Mouse (Mus musculus): Measurements from ENCODE around the gene Ifngr2. TPM values are rescaled to one million over a fixed set of nuclear protein-coding genes. Genes with fewer than 3 reads are reported as not detected.
"Not testable (repeated sequence)": the region's sequence is repeated elsewhere in the genome, so short reads cannot be mapped to it uniquely, and the experiment has no call there.

The Ifngr2 gene
- total RNA-seq (2021), result 10 to 100 TPM; 50.9 to 53.1 TPM
- long read RNA-seq, transcript Ifngr2-201 (7 exons, 3,708 nt), result major isoform, 144 of 159 reads
- long read RNA-seq, partial matches to known transcripts, result 4 of 159 reads
- long read RNA-seq, other reads (novel, unspliced or antisense), result 11 of 159 reads

DNA sequence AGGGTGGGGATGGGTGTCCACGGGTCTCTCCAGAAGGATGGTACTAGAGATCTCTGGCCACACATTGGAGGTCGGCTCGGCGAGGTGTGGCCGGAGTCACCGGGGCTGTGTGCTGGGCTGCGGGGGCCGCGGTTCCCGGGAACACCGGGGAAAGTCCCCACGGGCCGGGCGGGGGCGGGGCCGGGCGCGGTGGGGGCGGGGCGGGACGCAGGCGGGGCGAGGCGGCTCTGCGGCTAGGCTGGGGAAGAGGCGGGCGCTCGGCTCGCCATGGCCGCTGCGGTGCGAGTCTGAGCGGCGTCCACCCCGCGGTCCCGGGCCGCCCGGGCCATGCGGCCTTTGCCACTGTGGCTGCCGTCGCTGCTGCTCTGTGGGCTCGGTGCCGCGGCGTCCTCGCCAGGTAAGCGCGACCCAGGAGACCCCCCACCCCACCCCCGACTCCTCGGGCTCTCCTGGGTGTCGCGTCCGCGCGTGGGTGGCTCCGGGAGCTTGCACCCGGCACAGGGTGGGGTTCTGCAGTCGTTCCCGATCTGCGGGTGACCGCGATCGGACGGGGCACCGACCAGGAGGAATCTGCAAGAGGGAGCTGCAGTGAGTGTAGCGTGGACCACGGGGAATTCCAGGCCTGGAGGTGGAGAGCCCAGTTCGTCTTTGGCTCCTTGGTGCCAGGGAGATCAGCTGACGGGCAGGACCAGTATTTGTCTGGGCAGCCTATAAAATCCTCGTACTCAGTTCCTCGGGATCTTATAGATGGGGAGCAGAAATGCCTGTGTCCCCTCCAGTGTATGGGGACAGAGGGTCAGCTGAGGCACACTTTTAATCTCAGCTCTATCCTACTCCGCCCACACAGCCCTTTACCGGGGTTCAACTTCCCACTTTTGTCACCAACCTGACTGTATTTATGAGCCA is at the start of gene Ifngr2:
Ifngr2 (plus strand) TSS at position 237 of the 906 bp plus-strand sequence.
- peak in 1 of 2 experiments; percentile 48 for DNase-seq (ENCODE audit: low spot score in 2 of 2)

DNA sequence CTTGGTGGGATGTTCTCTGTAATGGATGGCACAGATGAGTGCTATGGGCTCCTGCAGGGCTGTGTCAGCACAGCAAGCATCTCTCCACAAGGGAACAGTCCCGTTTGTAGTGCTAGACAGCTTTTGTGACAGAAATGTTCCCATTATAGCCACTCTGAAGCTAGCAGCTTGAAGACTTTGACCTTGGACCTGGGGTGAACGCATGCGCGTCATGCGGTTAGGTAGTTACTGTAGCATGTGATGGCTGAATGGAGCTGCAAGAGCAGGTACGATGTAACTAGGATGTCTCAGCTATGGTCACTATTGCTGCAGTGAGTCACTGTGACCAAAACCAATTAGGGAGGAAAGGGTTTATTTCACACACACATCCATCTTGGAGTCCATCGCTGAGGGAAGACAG is 48.8 kb upstream of the Ifngr2 start:
- no peak for DNase-seq (ENCODE audit: low spot score in 2 of 2)

DNA sequence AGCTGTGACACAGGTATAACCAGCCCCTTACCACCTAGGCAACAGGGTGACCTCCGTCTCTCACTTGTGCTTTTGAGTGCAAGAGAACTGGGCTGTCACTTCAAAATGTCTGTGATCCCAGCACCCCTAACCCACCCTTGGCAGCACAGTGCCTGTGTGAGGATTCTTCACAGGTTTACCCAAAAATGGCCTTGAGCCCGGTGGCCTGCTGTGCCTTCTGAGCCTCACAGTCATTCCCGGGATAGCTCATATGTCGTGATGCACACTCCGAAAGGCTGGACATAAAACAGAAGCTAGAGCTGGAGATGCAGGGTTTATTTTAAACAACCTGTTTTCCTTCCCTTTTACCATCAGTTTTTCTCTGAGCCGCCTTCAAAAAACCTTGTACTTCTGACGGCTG is 42.2 kb upstream of the Ifngr2 start:
- DNase-seq (ENCODE audit: low spot score in 2 of 2), result no peak

DNA sequence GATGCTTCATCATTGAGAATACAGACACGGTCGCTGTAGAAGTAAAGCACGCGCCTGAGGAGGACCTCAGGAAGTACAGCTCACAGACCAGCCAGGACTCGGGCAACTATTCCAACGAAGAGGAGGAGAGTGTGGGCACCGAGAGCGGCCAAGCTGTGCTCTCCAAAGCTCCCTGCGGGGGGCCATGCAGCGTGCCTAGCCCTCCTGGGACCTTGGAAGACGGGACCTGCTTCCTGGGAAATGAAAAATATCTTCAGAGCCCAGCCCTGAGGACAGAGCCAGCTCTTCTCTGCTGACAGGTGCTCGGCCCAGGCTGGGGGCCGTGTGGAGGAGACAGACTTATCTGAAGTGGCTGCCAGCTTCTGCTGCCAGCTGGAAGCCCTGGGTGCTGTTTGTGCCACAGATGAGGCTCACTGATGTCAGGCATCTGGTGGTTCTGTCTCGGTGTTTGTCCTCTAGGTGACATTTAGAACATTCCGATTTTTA is 41.7 kb upstream of the Ifngr2 start:
- peak; percentile 20 to 57 for DNase-seq (ENCODE audit: low spot score in 2 of 2)

DNA sequence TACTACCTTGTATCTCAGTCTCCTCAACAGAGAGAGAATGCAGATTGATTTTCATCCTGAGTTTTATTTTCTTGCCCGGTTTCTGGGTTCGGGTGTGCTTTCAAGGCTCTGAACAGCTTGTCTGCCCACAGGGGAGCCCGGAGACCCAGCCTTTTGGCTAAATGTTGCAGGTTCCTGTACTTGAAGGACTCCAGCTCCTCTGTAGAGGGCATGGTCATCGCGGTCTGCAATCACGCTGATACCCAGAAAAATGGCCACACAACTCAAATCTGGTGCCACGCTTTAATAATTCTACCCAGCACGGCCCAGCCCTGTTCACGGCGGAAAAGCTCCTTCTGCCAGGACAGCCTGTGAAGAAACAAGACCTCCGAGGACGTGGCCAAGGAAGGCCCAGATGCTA is 40.5 kb upstream of the Ifngr2 start:
- no peak for DNase-seq (ENCODE audit: low spot score in 2 of 2)

DNA sequence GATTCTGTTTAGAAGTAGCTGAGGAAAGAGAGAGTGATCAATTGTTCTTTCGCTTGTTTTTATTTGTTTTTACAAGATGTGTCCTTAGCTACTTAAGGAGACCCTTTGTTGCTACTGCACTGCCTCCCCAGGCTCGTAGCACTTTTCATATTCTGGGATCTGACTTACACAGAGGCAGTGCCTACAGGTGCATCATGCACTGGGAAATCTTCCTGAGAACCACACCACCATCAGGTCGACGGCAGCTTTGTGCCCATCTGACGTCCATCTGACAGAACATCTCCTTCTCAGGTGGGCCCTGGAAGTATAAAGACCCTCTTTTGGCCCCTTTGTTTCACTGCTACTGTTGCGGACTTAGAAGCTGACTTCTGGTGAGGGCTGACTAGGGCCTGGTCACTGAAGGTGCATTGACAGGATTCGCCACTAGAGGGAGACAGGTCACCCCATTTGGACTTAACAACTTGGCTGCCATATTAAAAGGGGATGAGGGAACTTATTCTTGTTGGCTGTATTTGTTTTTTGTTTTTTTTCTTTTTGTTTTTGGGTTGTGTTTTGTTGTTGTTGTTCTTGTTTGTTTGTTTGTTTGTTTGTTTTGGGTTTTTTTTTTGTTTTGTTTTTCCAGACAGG is 34.6 kb upstream of the Ifngr2 start:
- peak; percentile 65 to 93 for DNase-seq (ENCODE audit: low spot score in 2 of 2)

DNA sequence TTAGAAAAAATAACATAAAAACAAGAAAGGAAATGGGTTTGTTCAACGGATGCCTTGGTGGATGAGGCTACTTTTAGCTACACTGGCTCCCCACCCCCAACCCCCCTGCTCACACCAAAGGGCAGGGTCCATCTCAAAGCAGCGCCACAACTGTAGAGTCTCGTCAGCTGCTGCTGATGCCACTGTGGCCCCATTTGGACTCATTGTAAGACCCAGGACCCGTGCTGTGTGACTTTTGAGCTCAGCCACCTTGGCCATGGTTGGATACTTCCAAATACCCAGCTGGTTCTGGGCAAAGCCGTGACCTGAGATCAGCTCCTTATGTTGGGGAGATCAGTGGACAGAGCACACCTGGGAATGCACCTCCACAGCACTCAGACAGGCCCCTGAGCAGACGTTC is 33.8 kb upstream of the Ifngr2 start:
- no peak for DNase-seq (ENCODE audit: low spot score in 2 of 2)

DNA sequence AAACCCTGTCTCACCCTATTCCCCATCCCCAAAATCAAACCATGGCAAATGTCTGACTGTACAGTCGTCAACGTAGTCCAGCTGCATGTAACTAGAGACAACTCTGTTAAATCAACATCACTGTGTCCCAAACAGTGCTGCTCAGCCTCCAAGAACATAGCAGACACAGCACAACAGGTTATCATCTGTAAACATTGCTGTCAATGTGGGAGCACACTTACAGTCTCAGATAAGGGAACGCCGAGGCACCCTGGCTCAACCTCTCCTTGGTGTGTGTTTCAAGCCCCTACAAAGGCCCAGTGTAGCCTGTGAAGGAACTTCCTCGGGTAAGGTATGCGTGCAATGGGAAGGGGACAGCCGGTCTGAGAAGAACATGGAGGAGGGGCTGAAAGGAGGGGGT is 29.9 kb upstream of the Ifngr2 start:
- DNase-seq (ENCODE audit: low spot score in 2 of 2), result no peak

DNA sequence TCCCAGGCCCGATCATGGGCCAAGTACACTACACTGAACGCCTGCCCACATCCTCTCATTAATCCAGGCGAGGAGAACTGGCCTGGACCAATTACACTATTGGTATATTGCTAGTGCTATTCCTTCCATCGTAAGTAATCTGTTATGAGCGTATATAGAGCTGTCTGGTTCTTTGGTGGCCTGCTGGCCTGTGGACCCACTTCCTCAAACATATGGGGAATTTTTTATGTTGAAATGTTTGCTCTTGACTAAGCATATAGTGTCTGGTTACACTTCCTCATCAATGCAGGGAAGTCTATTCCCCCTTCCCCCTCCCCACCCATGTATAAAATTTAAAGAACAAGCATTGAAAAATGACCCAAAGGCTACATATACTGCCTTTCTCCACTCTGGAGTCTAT is 24.8 kb upstream of the Ifngr2 start:
- no peak for DNase-seq (ENCODE audit: low spot score in 2 of 2)

DNA sequence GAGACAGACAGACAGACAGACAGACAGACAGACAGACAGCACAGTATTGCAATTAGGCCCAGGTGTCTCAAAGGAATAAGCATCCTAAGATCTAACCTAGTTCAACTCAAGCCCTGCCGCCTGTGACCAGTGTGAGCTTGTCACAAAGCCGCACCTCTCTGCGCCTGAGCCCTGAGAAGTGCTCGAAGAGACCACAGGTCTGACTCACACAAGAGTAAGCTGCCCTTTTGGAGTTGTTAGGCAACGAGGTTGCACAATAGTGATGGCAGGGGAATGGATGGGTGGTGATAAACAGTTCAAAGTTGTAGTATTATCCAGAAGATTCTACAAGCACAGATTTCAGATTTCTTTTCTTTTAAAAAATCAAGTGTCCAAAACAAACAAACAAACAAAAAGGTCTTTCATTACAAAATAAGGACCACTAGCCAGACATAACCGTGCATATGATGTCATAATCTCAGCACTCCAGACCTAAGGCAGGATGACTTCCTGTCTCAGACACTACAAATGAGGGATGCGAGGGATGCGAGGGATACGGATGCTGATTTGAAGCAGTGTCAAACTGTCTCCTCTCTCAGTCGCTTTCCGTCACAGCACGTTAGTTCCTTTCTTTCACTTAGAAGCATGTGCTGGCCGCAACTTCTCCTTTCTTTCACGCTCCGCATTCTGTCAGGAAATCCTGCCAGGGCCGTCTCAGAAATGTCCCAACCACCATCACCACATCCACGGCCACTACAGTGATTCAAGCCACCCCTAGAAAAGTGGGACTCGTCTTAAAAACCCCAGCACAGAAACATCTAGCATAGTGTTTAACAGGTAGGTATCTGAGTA is 24.2 kb upstream of the Ifngr2 start:
- no peak for DNase-seq (ENCODE audit: low spot score in 2 of 2)

DNA sequence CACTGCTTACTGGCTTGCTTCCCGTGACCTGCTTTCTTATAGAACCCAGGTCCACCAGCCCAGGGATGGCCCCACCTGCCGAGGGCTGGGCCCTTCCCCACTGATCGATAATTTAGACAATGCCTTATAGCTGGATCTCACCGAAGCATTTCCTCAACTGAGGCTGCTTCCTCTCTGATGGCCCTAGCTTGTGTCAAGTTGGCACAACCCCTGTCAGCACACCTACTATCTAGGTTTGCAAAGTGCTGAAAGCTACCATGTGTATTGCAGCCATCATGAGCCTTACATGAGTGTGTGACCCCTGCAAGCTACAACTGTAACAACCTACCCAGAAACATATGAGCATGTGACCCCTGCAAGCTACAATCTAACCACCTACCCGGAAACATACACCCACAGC is 22.7 kb upstream of the Ifngr2 start:
- DNase-seq (ENCODE audit: low spot score in 2 of 2), result no peak

DNA sequence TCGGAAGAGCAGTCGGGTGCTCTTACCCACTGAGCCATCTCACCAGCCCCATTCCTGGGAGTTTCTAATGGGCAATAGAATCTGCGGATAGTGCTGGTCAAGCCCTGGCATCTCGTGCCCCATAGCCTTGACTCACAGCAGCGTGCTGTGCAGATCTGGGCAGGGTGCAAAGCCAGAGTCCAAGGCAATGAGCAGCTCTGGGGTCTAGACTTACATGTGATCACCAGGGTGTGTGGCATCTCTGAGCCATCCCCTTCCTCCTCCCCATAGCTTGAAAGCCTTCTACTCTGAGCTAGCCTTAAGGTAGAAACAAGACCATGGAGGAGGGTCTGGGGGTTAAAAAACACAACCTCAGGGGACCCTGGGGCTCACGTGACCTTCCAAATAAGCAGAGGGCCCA is 20.6 kb upstream of the Ifngr2 start:
- no peak for DNase-seq (ENCODE audit: low spot score in 2 of 2)

DNA sequence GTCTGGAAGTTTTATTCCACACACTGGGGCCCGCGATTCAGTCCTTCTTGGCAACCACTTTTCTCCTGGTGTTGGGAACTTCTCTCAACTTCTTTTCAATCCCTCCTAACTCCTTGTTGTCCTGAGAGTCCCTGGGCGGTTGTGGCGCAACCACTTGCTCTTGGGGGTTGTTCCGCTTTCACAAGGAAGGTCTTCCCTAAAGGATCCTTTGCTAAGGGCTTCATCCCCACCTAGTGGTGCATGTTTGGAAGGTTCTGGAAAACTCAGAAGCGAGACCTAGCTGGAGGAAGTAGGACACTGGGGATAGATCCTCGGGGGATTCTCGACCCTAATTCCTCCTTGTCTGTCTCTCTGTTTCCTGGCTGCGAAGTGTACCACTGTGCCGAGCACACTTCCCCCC is 19.8 kb upstream of the Ifngr2 start:
- DNase-seq (ENCODE audit: low spot score in 2 of 2), result no peak

DNA sequence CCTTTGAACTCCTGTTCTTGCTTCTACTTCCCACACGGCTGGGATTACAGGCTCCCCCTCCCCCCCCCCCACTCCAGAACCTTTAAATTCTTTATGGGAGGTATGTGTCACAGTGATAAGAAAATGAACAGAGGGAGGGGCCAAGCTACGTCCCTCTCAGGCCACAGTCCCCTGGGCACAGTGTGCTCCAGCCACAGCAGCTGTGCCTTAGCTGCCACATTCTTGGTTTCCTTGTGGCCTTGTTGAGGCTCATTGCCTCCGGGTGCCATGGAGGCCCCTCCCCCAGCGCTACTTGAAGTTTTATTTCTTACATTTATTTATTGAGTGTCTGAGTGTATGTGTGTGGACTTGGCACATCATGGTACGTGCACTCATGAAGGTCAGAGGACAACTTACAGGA is 19.4 kb upstream of the Ifngr2 start:
- DNase-seq (ENCODE audit: low spot score in 2 of 2), result no peak

DNA sequence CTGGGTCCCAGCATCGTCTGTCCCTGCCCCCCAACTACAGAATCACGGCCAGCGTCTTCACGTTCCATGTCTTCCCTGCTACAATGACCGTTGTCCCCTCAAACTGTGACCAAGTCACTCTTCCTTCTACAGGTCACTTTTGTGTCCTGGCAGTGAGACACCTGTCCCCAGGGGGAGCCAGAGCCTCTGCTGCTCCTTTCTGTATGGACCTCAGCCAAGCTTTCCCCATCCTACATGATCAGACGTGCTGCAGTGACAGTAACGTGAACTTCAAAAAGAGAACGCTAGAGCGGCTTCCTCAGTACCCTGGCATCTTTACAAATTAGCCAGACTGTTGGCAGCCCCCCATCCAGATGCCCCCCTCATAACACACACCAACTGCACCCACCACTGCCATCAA is 18.3 kb upstream of the Ifngr2 start:
- no peak for DNase-seq (ENCODE audit: low spot score in 2 of 2)

DNA sequence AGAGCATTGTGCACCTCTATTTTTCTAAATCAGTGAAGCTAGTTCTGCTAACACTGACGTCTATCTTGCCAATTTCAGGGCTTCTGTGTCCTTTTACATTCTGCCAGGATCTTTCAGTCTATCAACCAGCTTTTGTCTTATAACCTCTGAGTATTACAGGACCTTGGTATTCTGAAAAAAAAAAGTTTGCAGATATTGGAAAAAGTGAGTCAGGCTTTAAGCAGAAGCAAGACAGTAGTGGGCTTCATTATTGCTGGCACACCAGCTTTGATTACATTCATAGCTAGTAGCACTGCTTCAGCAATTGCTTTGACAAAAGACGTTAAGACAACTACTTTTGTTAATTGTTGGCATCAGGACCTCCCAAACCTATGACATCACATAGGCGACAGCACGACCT is 16.0 kb upstream of the Ifngr2 start:
- DNase-seq (ENCODE audit: low spot score in 2 of 2), result not testable (repeated sequence)

DNA sequence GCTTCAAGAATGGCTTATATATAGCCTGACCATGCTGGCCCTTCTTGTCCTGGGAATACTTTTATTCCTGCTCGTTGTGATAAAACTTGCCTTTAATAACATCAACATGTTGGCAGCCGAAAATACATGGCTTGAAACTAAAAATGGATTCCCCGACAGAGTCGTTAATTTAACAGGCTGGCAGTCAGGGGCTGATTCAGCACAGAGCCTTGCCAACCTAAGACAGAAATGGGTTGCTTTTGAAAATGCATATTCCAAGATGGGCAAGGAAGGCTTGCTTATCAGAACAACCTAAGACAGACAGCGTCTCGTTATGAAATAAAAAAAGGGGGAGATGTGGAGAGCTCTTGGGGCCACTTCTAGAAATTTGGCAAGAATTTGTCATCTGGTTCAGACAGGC is 15.0 kb upstream of the Ifngr2 start:
- DNase-seq (ENCODE audit: low spot score in 2 of 2), result no peak

DNA sequence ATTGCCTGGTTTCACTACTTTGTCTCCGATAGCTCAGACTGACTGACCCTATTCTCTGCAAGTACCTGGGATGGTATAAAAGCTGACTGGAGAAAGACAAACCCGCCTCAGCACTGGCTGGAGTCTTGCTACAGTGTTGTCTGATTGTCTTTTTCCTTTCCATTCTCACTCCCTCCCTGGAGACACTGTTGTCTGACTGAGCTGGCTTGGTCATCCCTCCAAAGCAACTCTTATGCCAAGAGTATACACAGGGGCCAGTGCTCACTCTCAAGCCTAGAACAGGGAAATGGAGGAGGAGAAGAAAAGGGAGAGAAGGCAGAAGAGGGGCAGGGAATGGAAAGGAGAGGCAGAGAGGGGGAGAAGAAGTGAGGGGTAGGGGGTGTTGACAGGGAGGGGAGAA is 14.4 kb upstream of the Ifngr2 start:
- no peak for DNase-seq (ENCODE audit: low spot score in 2 of 2)

DNA sequence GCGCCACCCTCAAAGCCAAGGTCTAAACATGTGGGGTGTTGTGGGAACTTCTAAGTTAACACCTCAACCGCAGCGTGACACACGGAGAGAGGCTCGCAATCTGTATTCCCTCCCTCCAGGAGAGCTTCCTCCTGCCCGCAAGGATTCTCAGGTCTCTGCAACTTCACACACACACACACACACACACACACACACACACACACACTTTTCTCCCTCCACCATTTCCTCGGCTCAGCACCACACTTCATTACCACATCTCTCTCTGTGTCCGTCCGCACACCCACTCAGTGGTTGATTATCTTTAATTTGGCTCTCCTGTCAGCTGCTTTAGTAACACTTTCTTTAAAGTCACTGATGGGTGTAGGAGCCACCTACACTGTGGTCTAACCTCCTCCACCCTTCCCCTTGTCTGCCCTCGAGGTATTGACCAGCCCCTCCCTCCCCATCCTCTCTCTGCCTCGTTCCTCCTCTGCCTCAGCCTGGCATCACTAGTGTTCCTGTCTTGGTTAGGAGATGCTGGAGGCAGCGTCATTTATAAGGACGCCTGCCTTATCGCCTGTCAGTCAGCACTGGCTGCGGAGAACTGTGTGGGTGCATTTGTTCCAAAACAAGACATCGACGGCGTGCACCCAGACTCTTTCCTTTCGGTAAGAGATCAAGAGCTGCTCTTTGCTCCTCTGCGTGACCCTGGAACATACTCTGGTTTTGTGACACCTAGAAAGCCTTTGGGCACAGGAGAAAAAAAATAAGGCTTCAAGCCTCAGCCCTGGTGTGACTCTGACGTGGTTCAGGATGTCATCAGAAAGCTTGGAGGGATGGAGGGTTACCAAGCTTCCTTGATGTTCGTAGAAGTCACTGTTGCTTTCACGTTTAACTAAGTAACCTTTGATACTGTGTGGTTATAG is 13.5 kb upstream of the Ifngr2 start:
- peak in 1 of 2 experiments; percentile 26 for DNase-seq (ENCODE audit: low spot score in 2 of 2)

DNA sequence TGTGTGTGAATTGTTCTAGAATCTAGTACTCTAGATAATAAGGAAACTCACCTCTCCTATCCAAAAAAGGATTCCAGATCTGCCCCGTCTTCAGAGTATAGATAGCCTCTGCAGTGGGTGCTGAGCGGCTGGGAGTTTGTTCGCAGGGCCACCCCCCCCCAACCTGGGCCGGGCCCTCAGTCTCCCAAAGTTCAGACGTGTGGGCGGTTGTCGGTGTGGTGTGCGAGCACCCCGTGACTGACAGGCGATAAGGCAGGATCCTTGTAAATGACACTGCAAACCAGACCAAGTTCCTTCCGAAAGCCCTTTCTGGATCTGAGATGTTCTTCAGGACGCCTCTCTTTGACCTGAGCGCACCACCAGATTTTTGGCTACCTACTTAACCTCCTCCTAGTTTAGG is 12.4 kb upstream of the Ifngr2 start:
- peak in 1 of 2 experiments; percentile 38 for DNase-seq (ENCODE audit: low spot score in 2 of 2)

Measured in layer of hippocampus, adult 18-20 months (tissue).